Mouse (Mus musculus) CH12F3 (cell line): Measurements from ENCODE around the gene Fus.
"Not testable (repeated sequence)": the region's sequence is repeated elsewhere in the genome, so short reads cannot be mapped to it uniquely, and the experiment has no call there.

Experiments
- in situ Hi-C: fragments of 300-500 bp; cut with MboI; formaldehyde crosslinking; loops from 2 replicates; pipeline ENCODE4 v1.14.3; 2020; ENCODE audit warnings: low sequenced_read_pairs

Fus gene

GRCm38 (mm10) chr7:128004150-128004486, 36.9 kb downstream of the Fus start:
- in situ Hi-C loops, result loop anchor here (10.0 kb wide), 1 partner anchor 201 kb away; the partner anchor contains the start of gene Cox6a2

- in situ Hi-C loops, result loop anchor here (10.0 kb wide), 1 partner anchor 200 kb away; the partner anchor contains the start of gene Cox6a2
These were observed 37.5 kb downstream of the Fus start for GRCm38 (mm10) chr7:128004487-128005362.

- in situ Hi-C loops, result loop anchor here (10.0 kb wide), 1 partner anchor 199 kb away; the partner anchor contains the start of gene Cox6a2
These were observed 38.9 kb downstream of the Fus start for GRCm38 (mm10) chr7:128006193-128006592.

- in situ Hi-C loops, result loop anchor here (10.0 kb wide), 1 partner anchor 195 kb away; the partner anchor contains the start of gene Cox6a2
These were observed 42.6 kb downstream of the Fus start for GRCm38 (mm10) chr7:128009715-128010340.

GRCm38 (mm10) chr7:128012136-128012780, 45.0 kb downstream of the Fus start:
- in situ Hi-C loops, result no loop called here

- in situ Hi-C loops, result no loop called here
These were observed 45.9 kb downstream of the Fus start for GRCm38 (mm10) chr7:128013116-128013515.

- in situ Hi-C loops, result not testable (repeated sequence)
These were observed 48.9 kb downstream of the Fus start for GRCm38 (mm10) chr7:128016134-128016533.

- in situ Hi-C loops, result no loop called here
These were observed 49.4 kb downstream of the Fus start for GRCm38 (mm10) chr7:128016650-128017049.

GRCm38 (mm10) chr7:128018275-128018674, 51.0 kb downstream of the Fus start:
- in situ Hi-C loops, result no loop called here

GRCm38 (mm10) chr7:128019187-128019586, 51.9 kb downstream of the Fus start:
- in situ Hi-C loops, result no loop called here

GRCm38 (mm10) chr7:128022974-128023373, 55.7 kb downstream of the Fus start:
- in situ Hi-C loops, result no loop called here

GRCm38 (mm10) chr7:128023565-128023964, 56.3 kb downstream of the Fus start:
- in situ Hi-C loops, result no loop called here

- in situ Hi-C loops, result no loop called here
These were observed 57.1 kb downstream of the Fus start for GRCm38 (mm10) chr7:128024364-128024763.

GRCm38 (mm10) chr7:128024932-128025331, 57.7 kb downstream of the Fus start:
- in situ Hi-C loops, result no loop called here

GRCm38 (mm10) chr7:128025381-128025780, 58.1 kb downstream of the Fus start:
- in situ Hi-C loops, result no loop called here

GRCm38 (mm10) chr7:128031403-128031976, 64.2 kb downstream of the Fus start:
- in situ Hi-C loops, result no loop called here

GRCm38 (mm10) chr7:128032290-128032988, 65.2 kb downstream of the Fus start:
- in situ Hi-C loops, result no loop called here

GRCm38 (mm10) chr7:128032989-128033293, 65.7 kb downstream of the Fus start:
- in situ Hi-C loops, result no loop called here

GRCm38 (mm10) chr7:128033616-128034015, 66.4 kb downstream of the Fus start:
- in situ Hi-C loops, result no loop called here
